Mouse (Mus musculus): ENCODE results near the gene Wnk2. TPM values are rescaled to one million over a fixed set of nuclear protein-coding genes. Genes with fewer than 3 reads are reported as not detected.

Gene Wnk2
- polyA plus RNA-seq, 1 experiment from 2014 or later: 5.1 TPM

- Histone ChIP-seq H3K9ac (ENCODE audit: low read length) (no peak overlapping the region), H3K9me3 (ENCODE audit: control insufficient read depth, low read length) (no peaks in the 10 kb centered on the region), H3K4me3 (ENCODE audit: low read depth, low read length) (no peak overlapping the region), H3K27me3 (replicated peaks; ENCODE audit: control insufficient read depth, insufficient read depth, low read length) (no peaks in the 10 kb centered on the region), H3K4me1 (replicated peaks; ENCODE audit: control insufficient read depth, insufficient read depth, low read length) (no peaks in the 10 kb centered on the region), H3K4me2 (ENCODE audit: low read length) (no peak overlapping the region), H3K27ac (ENCODE audit: low read depth) (no peak overlapping the region), H3K36me3 (ENCODE audit: control insufficient read depth, insufficient read depth, low read length) (no peaks in the 10 kb centered on the region)
- WGBS: 74% methylated on average over 2 of the region's 2 CpGs
- DNase-seq (ENCODE audit: low spot score) (peak; percentile 60), ATAC-seq (replicated peaks; ENCODE audit: low FRiP score, low TSS enrichment, low read depth) (no peak)
Measured at GRCm38 (mm10) chr13:49053333-49053732, 94.5 kb downstream of the Wnk2 start.

GRCm38 (mm10) chr13:49052512-49052911 is 95.3 kb downstream of the Wnk2 start:
- Histone ChIP-seq H3K4me2 (ENCODE audit: low read length) (no peak overlapping the region), H3K36me3 (ENCODE audit: control insufficient read depth, insufficient read depth, low read length) (no peaks in the 10 kb centered on the region), H3K27me3 (replicated peaks; ENCODE audit: control insufficient read depth, insufficient read depth, low read length) (no peaks in the 10 kb centered on the region), H3K9ac (ENCODE audit: low read length) (no peak overlapping the region), H3K4me1 (replicated peaks; ENCODE audit: control insufficient read depth, insufficient read depth, low read length) (no peaks in the 10 kb centered on the region), H3K27ac (ENCODE audit: low read depth) (no peak overlapping the region), H3K9me3 (ENCODE audit: control insufficient read depth, low read length) (no peaks in the 10 kb centered on the region), H3K4me3 (ENCODE audit: low read depth, low read length) (no peak overlapping the region)
- peak; percentile 59 for DNase-seq (ENCODE audit: low spot score)
- no peak for ATAC-seq (replicated peaks; ENCODE audit: low FRiP score, low TSS enrichment, low read depth)
- 40% methylated on average over 9 of the region's 9 CpGs for WGBS

- ATAC-seq (replicated peaks; ENCODE audit: low FRiP score, low TSS enrichment, low read depth): no peak
- no peak overlapping the region for H3K4me2 ChIP-seq (ENCODE audit: low read length)
- H3K4me1 ChIP-seq (replicated peaks; ENCODE audit: control insufficient read depth, insufficient read depth, low read length): no peaks in the 10 kb centered on the region
- H3K9me3 ChIP-seq (ENCODE audit: control insufficient read depth, low read length): no peaks in the 10 kb centered on the region
- H3K27ac ChIP-seq (ENCODE audit: low read depth): no peak overlapping the region
- no peak overlapping the region for H3K9ac ChIP-seq (ENCODE audit: low read length)
- H3K27me3 ChIP-seq (replicated peaks; ENCODE audit: control insufficient read depth, insufficient read depth, low read length): no peaks in the 10 kb centered on the region
- no peaks in the 10 kb centered on the region for H3K36me3 ChIP-seq (ENCODE audit: control insufficient read depth, insufficient read depth, low read length)
- no peak overlapping the region for H3K4me3 ChIP-seq (ENCODE audit: low read depth, low read length)
- DNase-seq (ENCODE audit: low spot score): no peak
- 61% methylated on average over 1 of the region's 1 CpGs for WGBS
Measured at GRCm38 (mm10) chr13:49047393-49047792, 100.4 kb downstream of the Wnk2 start.

GRCm38 (mm10) chr13:49044145-49044561 is 103.7 kb downstream of the Wnk2 start:
- H3K27me3 ChIP-seq (replicated peaks; ENCODE audit: control insufficient read depth, insufficient read depth, low read length): no peaks in the 10 kb centered on the region
- no peak overlapping the region for H3K9ac ChIP-seq (ENCODE audit: low read length)
- no peak overlapping the region for H3K4me3 ChIP-seq (ENCODE audit: low read depth, low read length)
- H3K36me3 ChIP-seq (ENCODE audit: control insufficient read depth, insufficient read depth, low read length): no peaks in the 10 kb centered on the region
- H3K27ac ChIP-seq (ENCODE audit: low read depth): no peak overlapping the region
- no peak for DNase-seq (ENCODE audit: low spot score)
- no peak overlapping the region for H3K4me2 ChIP-seq (ENCODE audit: low read length)
- WGBS: 65% methylated on average over 10 of the region's 10 CpGs
- no peaks in the 10 kb centered on the region for H3K9me3 ChIP-seq (ENCODE audit: control insufficient read depth, low read length)
- no peak for ATAC-seq (replicated peaks; ENCODE audit: low FRiP score, low TSS enrichment, low read depth)
- H3K4me1 ChIP-seq (replicated peaks; ENCODE audit: control insufficient read depth, insufficient read depth, low read length): no peaks in the 10 kb centered on the region

GRCm38 (mm10) chr13:49042371-49042770 is 105.4 kb downstream of the Wnk2 start:
- no peaks in the 10 kb centered on the region for H3K27me3 ChIP-seq (replicated peaks; ENCODE audit: control insufficient read depth, insufficient read depth, low read length)
- DNase-seq (ENCODE audit: low spot score) (no peak), ATAC-seq (replicated peaks; ENCODE audit: low FRiP score, low TSS enrichment, low read depth) (no peak)
- no peak overlapping the region for H3K4me3 ChIP-seq (ENCODE audit: low read depth, low read length)
- H3K36me3 ChIP-seq (ENCODE audit: control insufficient read depth, insufficient read depth, low read length): no peaks in the 10 kb centered on the region
- no peak overlapping the region for H3K9ac ChIP-seq (ENCODE audit: low read length)
- WGBS: 93% methylated on average over 15 of the region's 15 CpGs
- no peaks in the 10 kb centered on the region; the same call in 1 of the 2 replicates for H3K4me1 ChIP-seq (replicated peaks; ENCODE audit: control insufficient read depth, insufficient read depth, low read length)
- H3K27ac ChIP-seq (ENCODE audit: low read depth): no peak overlapping the region
- H3K4me2 ChIP-seq (ENCODE audit: low read length): no peak overlapping the region
- no peaks in the 10 kb centered on the region for H3K9me3 ChIP-seq (ENCODE audit: control insufficient read depth, low read length)

- Histone ChIP-seq H3K27me3 (replicated peaks; ENCODE audit: control insufficient read depth, insufficient read depth, low read length) (no peaks in the 10 kb centered on the region), H3K9ac (ENCODE audit: low read length) (no peak overlapping the region), H3K9me3 (ENCODE audit: control insufficient read depth, low read length) (no peaks in the 10 kb centered on the region), H3K4me1 (replicated peaks; ENCODE audit: control insufficient read depth, insufficient read depth, low read length) (no peaks in the 10 kb centered on the region; the same call in none of the 2 replicates), H3K4me3 (ENCODE audit: low read depth, low read length) (no peak overlapping the region), H3K4me2 (ENCODE audit: low read length) (no peak overlapping the region), H3K27ac (ENCODE audit: low read depth) (no peak overlapping the region), H3K36me3 (ENCODE audit: control insufficient read depth, insufficient read depth, low read length) (no peaks in the 10 kb centered on the region)
- DNase-seq (ENCODE audit: low spot score) (no peak), ATAC-seq (replicated peaks; ENCODE audit: low FRiP score, low TSS enrichment, low read depth) (no peak)
- WGBS: 75% methylated on average over 7 of the region's 7 CpGs
Measured at GRCm38 (mm10) chr13:49036928-49037574, 110.8 kb downstream of the Wnk2 start.

GRCm38 (mm10) chr13:49036436-49036835 is 111.4 kb downstream of the Wnk2 start:
- Histone ChIP-seq H3K4me2 (ENCODE audit: low read length) (no peak overlapping the region), H3K4me3 (ENCODE audit: low read depth, low read length) (no peak overlapping the region), H3K9me3 (ENCODE audit: control insufficient read depth, low read length) (no peaks in the 10 kb centered on the region), H3K27ac (ENCODE audit: low read depth) (no peak overlapping the region), H3K36me3 (ENCODE audit: control insufficient read depth, insufficient read depth, low read length) (no peaks in the 10 kb centered on the region), H3K4me1 (replicated peaks; ENCODE audit: control insufficient read depth, insufficient read depth, low read length) (no peaks in the 10 kb centered on the region; the same call in none of the 2 replicates), H3K27me3 (replicated peaks; ENCODE audit: control insufficient read depth, insufficient read depth, low read length) (no peaks in the 10 kb centered on the region), H3K9ac (ENCODE audit: low read length) (no peak overlapping the region)
- DNase-seq (ENCODE audit: low spot score) (no peak), ATAC-seq (replicated peaks; ENCODE audit: low FRiP score, low TSS enrichment, low read depth) (no peak)
- WGBS: 93% methylated on average over 4 of the region's 4 CpGs

GRCm38 (mm10) chr13:49031029-49031428 is 116.8 kb downstream of the Wnk2 start:
- Histone ChIP-seq H3K36me3 (ENCODE audit: control insufficient read depth, insufficient read depth, low read length) (no peaks in the 10 kb centered on the region), H3K9me3 (ENCODE audit: control insufficient read depth, low read length) (no peaks in the 10 kb centered on the region), H3K9ac (ENCODE audit: low read length) (no peak overlapping the region), H3K4me1 (replicated peaks; ENCODE audit: control insufficient read depth, insufficient read depth, low read length) (no peaks in the 10 kb centered on the region), H3K27me3 (replicated peaks; ENCODE audit: control insufficient read depth, insufficient read depth, low read length) (no peaks in the 10 kb centered on the region), H3K27ac (ENCODE audit: low read depth) (no peak overlapping the region), H3K4me3 (ENCODE audit: low read depth, low read length) (no peak overlapping the region), H3K4me2 (ENCODE audit: low read length) (no peak overlapping the region)
- 69% methylated on average over 2 of the region's 2 CpGs for WGBS
- DNase-seq (ENCODE audit: low spot score) (no peak), ATAC-seq (replicated peaks; ENCODE audit: low FRiP score, low TSS enrichment, low read depth) (no peak)
